ENCODE assay signal across 10 mouse cellular contexts in genomic region chr9:13694293-13694692, GRCm38 (mm10). TPM values are rescaled to one million over a fixed set of nuclear protein-coding genes. Genes with fewer than 3 reads are reported as not detected.
A peak's percentile ranks its signal among the peaks of the same experiment; 100 is the strongest.
DNase-seq lines count a peak whose midpoint lies in the region; ATAC-seq and TF ChIP-seq lines count a peak whose summit lies in the region.
"Had no signal": no experiment of that assay in that cellular context is flagged by ENCODE, and none has a peak within 500 bp of the region (broad histone marks: within the 10 kb centered on the region; RNA-seq: fewer than 3 reads in every experiment).

No protein-coding gene starts in this region.

- ATAC-seq in heart, embryonic 11.5 days (replicated peaks; ENCODE audit: insufficient number of reproducible peaks, low FRiP score, low TSS enrichment) = no peak
- ATAC-seq in forebrain, postnatal 0 days = peak; percentile 88
- no peak for ATAC-seq in liver, postnatal 0 days

- intact Hi-C loops in left cerebral cortex, postnatal 10 days (cut with DNase I) = no loop called here

- no peak for TF ChIP-seq EP300 in liver, postnatal 0 days (IDR thresholded peaks at IDR 0.05; ENCODE audit: low read depth)

- peaks cover 28% of the 10 kb centered on the region for H3K4me1 ChIP-seq in heart, embryonic 11.5 days (ENCODE audit: control insufficient read depth, insufficient read depth, low read length)
- H3K4me1 ChIP-seq in forebrain, postnatal 0 days (ENCODE audit: insufficient read depth) = 0 out of 2 replicates have a peak, but pooled peaks cover 7% of the 10 kb centered on the region
- no peaks in the 10 kb centered on the region for H3K4me1 ChIP-seq in liver, postnatal 0 days (ENCODE audit: insufficient read depth)

- DNase-seq in heart, adult 18-20 months = peak; percentile 50 to 57
- peak; percentile 75 for DNase-seq in brain, embryonic 14.5 days (ENCODE audit: low read depth)
- DNase-seq in forebrain, postnatal 0 days = peak; percentile 89
- DNase-seq in left cerebral cortex, postnatal 10 days (ENCODE audit: extremely low spot score in 1 of 2, low spot score in 2 of 2) = peak; percentile 45 to 79
- peak; percentile 78 for DNase-seq in telencephalon, adult 2 months (ENCODE audit: low read depth, low spot score)
- no peak for DNase-seq in liver, postnatal 0 days
- DNase-seq in embryo, embryonic 10.5 days (ENCODE audit: low spot score) = no peak

- TF ChIP-seq CTCF in brain, embryonic 14.5 days (IDR thresholded peaks at IDR 0.05; ENCODE audit: borderline replicate concordance, extremely low read depth, insufficient read depth, insufficient read length) = no peak
- no peak for TF ChIP-seq CTCF in forebrain, postnatal 0 days (IDR thresholded peaks at IDR 0.05; ENCODE audit: low read depth)
- TF ChIP-seq CTCF in liver, postnatal 0 days (IDR thresholded peaks at IDR 0.05; ENCODE audit: low read depth) = no peak

- no peaks in the 10 kb centered on the region for H3K36me3 ChIP-seq in heart, embryonic 11.5 days (ENCODE audit: control insufficient read depth, insufficient read depth, low read length)
- H3K36me3 ChIP-seq in forebrain, postnatal 0 days (ENCODE audit: insufficient read depth) = no peaks in the 10 kb centered on the region; the same call in 1 of the 2 replicates
- no peaks in the 10 kb centered on the region for H3K36me3 ChIP-seq in liver, postnatal 0 days (replicated peaks; ENCODE audit: insufficient read depth, low read length)
- H3K36me3 ChIP-seq: embryonic facial prominence, embryonic 13.5 days; G1E had no signal

- no peaks in the 10 kb centered on the region for H3K27me3 ChIP-seq in heart, embryonic 11.5 days (ENCODE audit: control insufficient read depth, insufficient read depth, low read length)
- no peaks in the 10 kb centered on the region for H3K27me3 ChIP-seq in forebrain, postnatal 0 days (ENCODE audit: insufficient read depth, low read length)
- H3K27me3 ChIP-seq in liver, postnatal 0 days (ENCODE audit: insufficient read depth, low read length) = no peaks in the 10 kb centered on the region
- H3K27me3 ChIP-seq: embryonic facial prominence, embryonic 13.5 days had no signal

- TF ChIP-seq POLR2A in brain, embryonic 14.5 days (IDR thresholded peaks at IDR 0.05; ENCODE audit: borderline replicate concordance, extremely low read depth, insufficient read depth, insufficient read length, poor library complexity, severe bottlenecking) = no peak

- H3K9ac ChIP-seq in heart, embryonic 11.5 days (ENCODE audit: low read depth, low read length) = no peak overlapping the region
- no peak overlapping the region for H3K9ac ChIP-seq in forebrain, postnatal 0 days
- no peak overlapping the region for H3K9ac ChIP-seq in liver, postnatal 0 days (replicated peaks)
- H3K9ac ChIP-seq: embryonic facial prominence, embryonic 13.5 days had no signal

- H3K27ac ChIP-seq in heart, embryonic 11.5 days (ENCODE audit: low read depth, low read length) = no peak overlapping the region
- H3K27ac ChIP-seq in forebrain, postnatal 0 days (ENCODE audit: low read depth, low read length) = no peak overlapping the region
- H3K27ac ChIP-seq in liver, postnatal 0 days (ENCODE audit: low read depth) = no peak overlapping the region
- H3K27ac ChIP-seq: embryonic facial prominence, embryonic 13.5 days had no signal

- no peak overlapping the region for H3K4me2 ChIP-seq in heart, embryonic 11.5 days
- H3K4me2 ChIP-seq in forebrain, postnatal 0 days (ENCODE audit: low read depth) = no peak overlapping the region
- H3K4me2 ChIP-seq in liver, postnatal 0 days (ENCODE audit: low read depth, low read length) = no peak overlapping the region
- H3K4me2 ChIP-seq: embryonic facial prominence, embryonic 13.5 days had no signal

- WGBS in heart, embryonic 11.5 days (ENCODE audit: insufficient replicate concordance) = 56% methylated on average over 5 of the region's 5 CpGs
- 36% methylated on average over 5 of the region's 5 CpGs for WGBS in forebrain, postnatal 0 days
- WGBS in liver, postnatal 0 days (ENCODE audit: insufficient replicate concordance) = 75% methylated on average over 5 of the region's 5 CpGs

- no peak overlapping the region for H3K4me3 ChIP-seq in heart, embryonic 11.5 days (ENCODE audit: low read depth, low read length)
- H3K4me3 ChIP-seq in forebrain, postnatal 0 days (ENCODE audit: low read depth, low read length) = no peak overlapping the region
- no peak overlapping the region for H3K4me3 ChIP-seq in liver, postnatal 0 days (ENCODE audit: low read depth, low read length)
- H3K4me3 ChIP-seq: embryonic facial prominence, embryonic 13.5 days had no signal

- H3K9me3 ChIP-seq in heart, embryonic 11.5 days (replicated peaks; ENCODE audit: control insufficient read depth, low read length) = no peaks in the 10 kb centered on the region
- no peaks in the 10 kb centered on the region for H3K9me3 ChIP-seq in forebrain, postnatal 0 days (ENCODE audit: low read length)
- no peaks in the 10 kb centered on the region for H3K9me3 ChIP-seq in liver, postnatal 0 days (ENCODE audit: low read length)
- H3K9me3 ChIP-seq: embryonic facial prominence, embryonic 13.5 days; G1E had no signal

RNA-seq across cellular contexts. Expression of gene Mtmr2, which starts 53.9 kb away (rescaled TPM):
- total RNA-seq in heart, adult 18-20 months (2021) = 10 to 100 TPM; 18.5 to 20.0 TPM
- polyA plus RNA-seq in heart, embryonic 11.5 days (2014; fragmentation: Nextera tagmentation; extraction: Ambion mirVana) = 56.0 and 60.4 TPM in 2 replicates
- polyA plus RNA-seq in brain, embryonic 14.5 days (2012; rRNA removed) = 20.8 and 24.8 TPM in 2 replicates
- 44.2 and 50.3 TPM in 2 replicates for total RNA-seq in forebrain, postnatal 0 days (2014; rRNA removed)
- 44.2 and 53.5 TPM in 2 replicates for polyA plus RNA-seq in forebrain, postnatal 0 days (2015; fragmentation: Nextera tagmentation; extraction: Ambion mirVana)
- total RNA-seq in left cerebral cortex, postnatal 10 days (2021) = 10 to 100 TPM; 42.9 to 44.4 TPM
- polyA plus RNA-seq in liver, postnatal 0 days (2015; fragmentation: Nextera tagmentation; extraction: Ambion mirVana) = 17.2 and 18.2 TPM in 2 replicates

Comparison
In these comparisons a context has a peak if more than half of its experiments do, and no peak if none do; other contexts are left out.
1. DNase-seq: peak in heart, adult 18-20 months (2 of 2), brain, embryonic 14.5 days (single experiment), forebrain, postnatal 0 days (single experiment), left cerebral cortex, postnatal 10 days (2 of 2) and telencephalon, adult 2 months (single experiment); none in liver, postnatal 0 days (single experiment) and embryo, embryonic 10.5 days (single experiment).